Mouse (Mus musculus): ENCODE results near the gene Aptx.

The Aptx gene

DNA sequence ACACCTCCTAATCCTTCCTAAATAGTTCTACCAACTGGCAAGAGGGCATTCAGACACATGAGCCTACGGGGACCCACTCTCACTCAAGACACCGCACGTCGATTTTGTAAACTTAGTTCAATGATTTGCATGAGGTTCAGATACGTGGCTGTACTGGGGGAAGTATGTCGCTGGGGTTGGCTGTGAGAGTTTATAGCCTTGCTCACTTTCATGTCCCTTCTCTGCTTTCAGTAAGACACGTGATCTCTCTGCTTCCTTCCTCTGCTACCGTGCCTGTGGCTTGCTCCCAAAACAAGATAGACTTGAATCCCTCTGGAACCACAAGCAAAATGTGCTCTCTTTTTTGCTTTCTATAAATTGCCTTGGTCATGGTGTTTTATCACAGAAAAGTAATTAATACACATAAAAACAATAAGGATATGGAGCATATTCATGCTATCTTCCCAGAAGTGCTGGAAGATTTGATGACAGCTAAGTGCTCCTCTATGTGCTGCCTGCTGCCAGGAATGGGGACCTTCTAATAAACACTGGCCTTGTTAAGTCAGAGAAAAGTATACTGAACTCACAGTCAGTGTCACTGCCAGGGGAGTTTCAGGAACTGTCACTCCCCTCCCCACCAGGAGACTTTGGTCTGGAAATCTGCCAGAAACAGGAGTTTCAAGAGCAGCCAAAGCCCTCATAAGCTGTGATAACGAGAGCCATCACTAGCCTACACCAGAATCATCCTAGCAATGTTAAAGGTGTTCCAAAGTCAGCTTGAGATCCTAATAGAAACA is 36.6 kb downstream of the Aptx start:
- DNase-seq (ENCODE audit: low spot score), result no peak

DNA sequence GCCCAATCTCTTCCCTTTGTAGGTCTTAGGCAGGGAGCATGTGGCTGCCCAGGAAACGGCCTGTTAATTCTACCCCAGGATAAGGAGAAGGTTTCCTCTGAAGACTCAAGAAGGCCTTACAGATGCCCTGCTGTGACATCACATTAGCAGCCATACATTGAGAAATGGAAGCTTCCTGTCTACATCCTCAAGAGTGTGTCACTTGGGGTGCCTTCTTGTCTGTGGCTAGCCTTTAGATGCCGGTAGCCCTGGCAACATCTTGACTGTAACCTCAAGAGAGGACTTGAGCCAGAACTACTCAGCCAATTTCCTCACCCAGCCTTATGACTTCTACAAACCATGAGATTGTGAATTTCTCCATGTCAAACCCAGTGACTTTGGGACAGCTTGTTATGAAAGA is 51.9 kb downstream of the Aptx start:
- no peak for DNase-seq (ENCODE audit: low spot score)

DNA sequence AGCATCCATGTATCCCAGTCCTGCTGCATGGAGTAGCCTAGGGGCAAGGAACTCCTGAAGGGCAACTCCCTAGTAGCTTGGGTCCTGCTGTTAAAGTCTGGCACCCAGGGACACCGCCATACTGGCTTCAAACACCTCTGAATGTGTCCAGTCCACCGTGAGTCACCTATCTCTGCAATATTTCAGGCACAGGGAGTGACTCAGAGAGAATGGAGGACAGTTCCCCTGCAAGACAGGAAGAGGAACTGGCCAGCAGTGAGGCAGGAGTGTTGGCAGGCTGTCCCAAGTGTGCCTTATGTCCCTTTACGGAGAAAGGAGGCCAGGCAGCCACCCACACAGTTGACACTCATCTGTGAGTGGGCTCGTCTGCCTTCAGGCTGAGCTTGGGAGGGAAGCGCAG is 53.9 kb downstream of the Aptx start:
- DNase-seq (ENCODE audit: low spot score), result no peak

DNA sequence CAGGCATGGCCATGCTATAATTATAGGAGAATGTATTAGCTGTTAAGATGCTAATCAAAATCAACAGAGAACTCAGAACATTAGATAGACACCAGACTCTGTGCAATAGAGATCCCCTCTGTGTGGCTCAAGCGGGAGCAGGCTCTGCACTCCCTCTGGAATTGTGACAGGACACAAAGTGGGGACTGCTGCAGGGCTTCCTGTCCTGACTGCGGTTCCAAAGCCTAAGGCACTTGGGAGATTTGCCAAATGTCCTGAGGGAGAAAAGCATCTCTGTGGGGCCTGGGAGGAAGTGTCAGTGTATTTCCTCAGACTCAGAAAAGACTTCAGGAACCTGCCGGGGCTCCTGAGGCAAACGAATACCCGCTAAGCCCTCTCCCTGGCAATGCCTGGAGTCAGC is 59.4 kb downstream of the Aptx start:
- DNase-seq (ENCODE audit: low spot score), result no peak

DNA sequence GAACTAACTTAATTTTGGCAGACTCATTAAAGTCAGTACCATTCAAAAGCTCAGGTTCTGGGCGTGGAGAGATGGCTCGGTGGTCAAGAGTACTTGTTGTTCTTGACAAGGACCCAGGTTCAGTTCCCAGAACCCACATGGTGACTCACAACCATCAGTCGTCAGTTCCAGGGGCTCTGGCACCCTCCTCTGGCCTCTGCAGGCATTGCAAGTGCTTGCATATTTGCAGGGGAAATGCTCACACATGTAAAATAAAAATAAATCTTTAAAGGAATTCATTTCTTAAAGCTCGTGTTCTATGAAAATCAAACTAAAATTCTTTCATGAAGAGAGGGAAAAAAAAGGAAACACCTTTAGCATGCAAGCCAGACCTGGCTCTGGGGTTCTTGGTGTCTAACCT is 62.0 kb downstream of the Aptx start:
- no peak for DNase-seq (ENCODE audit: low spot score)
